In genomic region chr14:68922035-68922434, GRCm38 (mm10) we compare ENCODE assay signal across 17 mouse cellular contexts.
"Had no signal": no experiment of that assay in that cellular context is flagged by ENCODE, and none has a peak within 500 bp of the region (broad histone marks: within the 10 kb centered on the region; RNA-seq: fewer than 3 reads in every experiment).

No protein-coding gene starts in this region.

- DNase-seq: kidney, adult 2 months; kidney, postnatal 25 days; layer of hippocampus, adult 9-11 months; liver, embryonic 13.5 days; lung, adult 2 months; lung, postnatal 14 days; right cerebral cortex, adult 18-20 months; right cerebral cortex, postnatal 14 days; thymus, postnatal 36 days had no signal

- H3K27me3 ChIP-seq: liver, embryonic 13.5 days; midbrain, embryonic 12.5 days; midbrain, embryonic 15.5 days; stomach, embryonic 15.5 days had no signal

- ATAC-seq: intestine, postnatal 0 days had no signal

- H3K9ac ChIP-seq: liver, embryonic 13.5 days; midbrain, embryonic 12.5 days; midbrain, embryonic 15.5 days; neural tube, embryonic 13.5 days; stomach, embryonic 15.5 days had no signal

- H3K4me1 ChIP-seq: liver, embryonic 13.5 days; stomach, embryonic 15.5 days had no signal

- H3K27ac ChIP-seq: kidney, postnatal 0 days; liver, embryonic 13.5 days; macrophage; midbrain, embryonic 12.5 days; stomach, embryonic 15.5 days had no signal

- H3K4me3 ChIP-seq: layer of hippocampus, adult 2 months; liver, embryonic 13.5 days; midbrain, embryonic 12.5 days; midbrain, embryonic 15.5 days; neural tube, embryonic 13.5 days; stomach, embryonic 15.5 days had no signal

- H3K36me3 ChIP-seq: liver, embryonic 13.5 days; midbrain, embryonic 12.5 days; midbrain, embryonic 15.5 days; neural tube, embryonic 13.5 days; stomach, embryonic 15.5 days had no signal

- H3K9me3 ChIP-seq: liver, embryonic 13.5 days; midbrain, embryonic 12.5 days; midbrain, embryonic 15.5 days; neural tube, embryonic 13.5 days; stomach, embryonic 15.5 days had no signal

- H3K4me2 ChIP-seq: liver, embryonic 13.5 days; midbrain, embryonic 12.5 days; midbrain, embryonic 15.5 days; neural tube, embryonic 13.5 days; stomach, embryonic 15.5 days had no signal
